Mouse (Mus musculus): ENCODE results near the gene 4933425L06Rik. TPM values are rescaled to one million over a fixed set of nuclear protein-coding genes. Genes with fewer than 3 reads are reported as not detected.

Gene 4933425L06Rik
- total and polyA plus RNA-seq, 3 experiments: not detected

GRCm38 (mm10) chr13:105153955-105154354, 72.0 kb downstream of the 4933425L06Rik start:
- Histone ChIP-seq H3K4me1 (ENCODE audit: control insufficient read depth in 1 of 2, insufficient read depth in 2 of 2, low read length in 2 of 2) (no peaks in the 10 kb centered on the region), H3K79me2 (ENCODE audit: control insufficient read depth, insufficient read depth, low read length, poor library complexity) (no peaks in the 10 kb centered on the region), H3K36me3 (ENCODE audit: control insufficient read depth in 1 of 2, insufficient read depth in 2 of 2, low read length in 2 of 2) (no peaks in the 10 kb centered on the region; a peak in 1 of 4 replicates), H3K27me3 (ENCODE audit: control insufficient read depth in 1 of 2, insufficient read depth in 2 of 2, low read length in 2 of 2) (no peaks in the 10 kb centered on the region), H3K9ac (ENCODE audit: control insufficient read depth, low read depth, low read length, poor library complexity, severe bottlenecking) (no peak overlapping the region), H3K9me3 (replicated peaks; ENCODE audit: insufficient read depth, low read length) (no peaks in the 10 kb centered on the region), H3K27ac (ENCODE audit: control insufficient read depth, low read depth, low read length) (no peak overlapping the region), H3K4me3 (ENCODE audit: control insufficient read depth in 1 of 2, insufficient read depth in 1 of 2, low read depth in 2 of 2, low read length in 2 of 2) (no peak overlapping the region)
- peak; percentile 46 for DNase-seq (ENCODE audit: low read depth, low spot score)
- TF ChIP-seq KAT2A (conservative IDR thresholded peaks at IDR 0.05; ENCODE audit: low read depth, low read length) (no peak), CHD1 (IDR thresholded peaks at IDR 0.05; ENCODE audit: low read depth, low read length) (no peak), MAFK (IDR thresholded peaks at IDR 0.05; ENCODE audit: borderline replicate concordance, low read depth, low read length) (no peak), MEF2A (IDR thresholded peaks at IDR 0.05; ENCODE audit: extremely low read depth, insufficient replicate concordance, low read depth, low read length, poor library complexity, severe bottlenecking) (no peak), ZNF384 (IDR thresholded peaks at IDR 0.05; ENCODE audit: low read depth, low read length) (no peak), SMC3 (IDR thresholded peaks at IDR 0.05; ENCODE audit: low read depth, low read length) (peak; percentile 59), GABPA (IDR thresholded peaks at IDR 0.05; ENCODE audit: low read depth, low read length) (no peak), ZMIZ1 (IDR thresholded peaks at IDR 0.05; ENCODE audit: low read depth, low read length) (no peak), MAX (IDR thresholded peaks at IDR 0.05; ENCODE audit: low read length) (no peak), RAD21 (IDR thresholded peaks at IDR 0.05; ENCODE audit: low read depth, low read length) (peak; percentile 28), CHD2 (IDR thresholded peaks at IDR 0.05; ENCODE audit: low read length) (no peak), EP300 (IDR thresholded peaks at IDR 0.05; ENCODE audit: low read depth in 1 of 2, low read length in 2 of 2) (no peak), TCF12 (IDR thresholded peaks at IDR 0.05; ENCODE audit: low read depth, low read length) (no peak), NRF1 (IDR thresholded peaks at IDR 0.05; ENCODE audit: insufficient read depth, low read depth, low read length, poor library complexity, severe bottlenecking) (no peak), ELF1 (IDR thresholded peaks at IDR 0.05; ENCODE audit: low read depth, low read length) (no peak), RCOR1 (IDR thresholded peaks at IDR 0.05; ENCODE audit: low read depth, low read length) (no peak), CTCF (IDR thresholded peaks at IDR 0.05 in 2 of 3, conservative IDR thresholded peaks at IDR 0.05 in 1 of 3; ENCODE audit: control insufficient read depth in 1 of 3, insufficient read depth in 1 of 3, low read depth in 2 of 3, low read length in 3 of 3, poor library complexity in 1 of 3, severe bottlenecking in 1 of 3) (peak; percentile 34 to 57 (median 52); a peak in 5 of 6 replicates)

GRCm38 (mm10) chr13:105165441-105165840, 83.5 kb downstream of the 4933425L06Rik start:
- Histone ChIP-seq H3K27ac (ENCODE audit: control insufficient read depth, low read depth, low read length) (no peak overlapping the region), H3K4me3 (ENCODE audit: control insufficient read depth in 1 of 2, insufficient read depth in 1 of 2, low read depth in 2 of 2, low read length in 2 of 2) (no peak overlapping the region), H3K27me3 (ENCODE audit: control insufficient read depth in 1 of 2, insufficient read depth in 2 of 2, low read length in 2 of 2) (no peaks in the 10 kb centered on the region), H3K36me3 (ENCODE audit: control insufficient read depth in 1 of 2, insufficient read depth in 2 of 2, low read length in 2 of 2) (no peaks in the 10 kb centered on the region), H3K9ac (ENCODE audit: control insufficient read depth, low read depth, low read length, poor library complexity, severe bottlenecking) (no peak overlapping the region), H3K79me2 (ENCODE audit: control insufficient read depth, insufficient read depth, low read length, poor library complexity) (no peaks in the 10 kb centered on the region), H3K4me1 (ENCODE audit: control insufficient read depth in 1 of 2, insufficient read depth in 2 of 2, low read length in 2 of 2) (no peaks in the 10 kb centered on the region), H3K9me3 (replicated peaks; ENCODE audit: insufficient read depth, low read length) (no peaks in the 10 kb centered on the region)
- no peak for DNase-seq (ENCODE audit: low read depth, low spot score)
- TF ChIP-seq GABPA (IDR thresholded peaks at IDR 0.05; ENCODE audit: low read depth, low read length) (no peak), HCFC1 (IDR thresholded peaks at IDR 0.05; ENCODE audit: low read depth, low read length) (no peak), SMC3 (IDR thresholded peaks at IDR 0.05; ENCODE audit: low read depth, low read length) (no peak)

Other genes starting within 250 kb of the 4933425L06Rik start
- gene Shisal2b, start 218.2 kb upstream of the 4933425L06Rik start, total RNA-seq (2012; rRNA removed): not detected in 2 replicates
- not detected for gene Shisal2b, start 218.2 kb upstream of the 4933425L06Rik start, polyA plus RNA-seq (2012; ENCODE audit: insufficient read depth in 1 of 2, insufficient read length in 2 of 2, low read depth in 1 of 2, low replicate concordance in 2 of 2, missing spikeins in 1 of 2)
- not detected in 2 replicates for gene Rgs7bp, start 27.2 kb upstream of the 4933425L06Rik start, total RNA-seq (2012; rRNA removed)
- not detected for gene Rgs7bp, start 27.2 kb upstream of the 4933425L06Rik start, polyA plus RNA-seq (2012; ENCODE audit: insufficient read depth in 1 of 2, insufficient read length in 2 of 2, low read depth in 1 of 2, low replicate concordance in 2 of 2, missing spikeins in 1 of 2)
- gene Rnf180, start 212.7 kb downstream of the 4933425L06Rik start, total RNA-seq (2012; rRNA removed): 0.23 and 0.46 TPM in 2 replicates
- under 1 TPM in 1 of 2 experiments, not detected in 1; 0.84 TPM for gene Rnf180, start 212.7 kb downstream of the 4933425L06Rik start, polyA plus RNA-seq (2012; ENCODE audit: insufficient read depth in 1 of 2, insufficient read length in 2 of 2, low read depth in 1 of 2, low replicate concordance in 2 of 2, missing spikeins in 1 of 2)